Mouse (Mus musculus) ES-E14 (cell line): ENCODE measurements around the gene Dtnb.

ENCODE experiments used
- CHD2 ChIP-seq: IDR thresholded peaks from 2 replicates; pipeline ENCODE4 v1.6.1; 2014; ENCODE audit warnings: mild to moderate bottlenecking, low read depth, low read length, inconsistent platforms
- HCFC1 ChIP-seq: IDR thresholded peaks from 2 replicates; pipeline ENCODE4 v1.6.1; 2012; ENCODE audit warnings: low read length, inconsistent platforms, borderline replicate concordance; ENCODE audit not compliant: insufficient read depth
- MAFK ChIP-seq: IDR thresholded peaks from 2 replicates; pipeline ENCODE4 v1.6.1; 2014; ENCODE audit warnings: mild to moderate bottlenecking, low read depth, low read length, inconsistent platforms; ENCODE audit not compliant: insufficient read depth
- ZNF384 ChIP-seq: IDR thresholded peaks from 2 replicates; pipeline ENCODE4 v1.6.1; 2012; ENCODE audit warnings: low read depth, low read length, inconsistent platforms

DNA sequence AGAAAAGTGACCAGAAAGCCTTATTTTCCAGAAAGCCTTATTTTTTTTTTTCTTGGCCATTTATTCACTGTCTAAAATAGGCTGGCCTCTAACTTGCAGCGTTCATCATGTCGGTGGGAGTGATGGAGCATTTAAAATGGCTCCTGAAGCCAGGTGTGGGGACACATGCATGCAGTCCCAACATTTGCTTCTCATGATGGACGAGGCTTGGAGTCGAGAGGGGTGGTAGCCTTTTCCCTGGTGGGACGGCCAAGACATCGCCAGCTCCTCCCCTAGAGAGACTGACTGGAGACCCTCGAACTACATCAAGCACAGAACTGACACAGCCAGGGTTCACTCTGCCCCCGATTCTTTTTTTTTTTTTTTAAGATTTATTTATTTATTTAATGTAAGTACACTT, 220.1 kb downstream of the Dtnb start:
- TF ChIP-seq HCFC1 (no peak), ZNF384 (no peak), MAFK (no peak), CHD2 (no peak)
